Mouse (Mus musculus): ENCODE data around the gene Slc23a3.

The Slc23a3 gene

GRCm38 (mm10) chr1:75138448-75138847 lies 4.8 kb upstream of the Slc23a3 start:
- DNase-seq (ENCODE audit: low read depth, low spot score): no peak

DNA sequence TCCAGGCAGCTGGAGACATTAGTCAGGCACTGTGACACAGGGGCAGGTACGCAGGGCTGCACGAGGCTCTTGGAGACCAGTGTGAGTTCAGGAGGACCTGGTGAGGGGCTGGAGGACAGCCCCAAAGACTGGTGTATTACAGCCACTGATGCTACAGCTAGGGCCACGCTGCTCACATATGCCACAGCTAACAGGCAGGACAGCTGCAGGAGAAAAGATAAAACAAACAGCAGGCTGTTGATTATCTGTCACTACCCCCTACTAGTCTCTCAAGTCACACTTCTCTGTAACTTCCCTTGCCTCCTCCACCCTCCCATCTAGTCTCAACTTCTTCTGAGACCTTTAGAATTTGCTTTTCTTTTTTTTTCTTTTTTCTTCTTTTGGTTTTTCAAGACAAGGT lies 3.0 kb upstream of the Slc23a3 start:
- no peak for DNase-seq (ENCODE audit: low read depth, low spot score)

DNA sequence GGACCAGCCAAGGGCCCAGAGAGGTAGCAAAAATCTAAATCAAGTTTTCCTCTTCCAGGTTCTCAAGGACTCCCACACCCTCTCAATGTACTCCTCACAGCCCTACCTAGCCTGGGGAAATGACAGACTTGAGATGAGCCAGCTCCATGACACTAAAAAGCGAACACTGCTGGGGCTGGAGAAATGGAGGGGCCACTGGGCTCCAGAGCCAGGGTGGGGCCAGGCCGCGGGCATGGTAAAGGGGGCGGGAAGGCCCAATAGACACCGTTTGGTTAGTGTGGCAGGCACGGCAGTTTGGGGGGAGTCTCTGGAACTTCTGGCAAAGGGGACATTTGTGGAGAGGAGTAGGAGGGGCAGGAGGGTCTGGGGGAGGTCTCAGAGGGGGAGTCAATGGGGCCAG lies 2.6 kb upstream of the Slc23a3 start:
- no peak for DNase-seq (ENCODE audit: low read depth, low spot score)

DNA sequence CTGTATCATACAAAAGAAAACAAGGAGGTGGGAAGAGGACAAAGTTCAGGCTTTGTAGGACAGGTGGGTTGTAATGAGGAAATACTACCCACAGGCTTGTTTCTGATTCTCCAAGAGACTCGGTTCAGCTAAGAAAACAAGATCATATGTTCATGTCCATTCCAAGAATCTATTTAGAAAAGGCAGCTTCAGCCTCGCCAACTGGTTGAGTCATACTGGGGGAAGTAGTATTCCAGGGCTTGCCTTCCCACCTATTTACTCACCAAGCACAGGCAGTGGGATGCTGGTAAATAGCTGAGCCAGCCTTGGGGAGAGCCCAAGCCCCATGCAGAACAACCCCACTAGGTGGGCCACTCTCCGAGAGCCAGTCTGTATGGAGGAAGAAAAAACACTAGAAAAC lies 5.0 kb downstream of the Slc23a3 start:
- no peak for DNase-seq (ENCODE audit: low read depth, low spot score)

DNA sequence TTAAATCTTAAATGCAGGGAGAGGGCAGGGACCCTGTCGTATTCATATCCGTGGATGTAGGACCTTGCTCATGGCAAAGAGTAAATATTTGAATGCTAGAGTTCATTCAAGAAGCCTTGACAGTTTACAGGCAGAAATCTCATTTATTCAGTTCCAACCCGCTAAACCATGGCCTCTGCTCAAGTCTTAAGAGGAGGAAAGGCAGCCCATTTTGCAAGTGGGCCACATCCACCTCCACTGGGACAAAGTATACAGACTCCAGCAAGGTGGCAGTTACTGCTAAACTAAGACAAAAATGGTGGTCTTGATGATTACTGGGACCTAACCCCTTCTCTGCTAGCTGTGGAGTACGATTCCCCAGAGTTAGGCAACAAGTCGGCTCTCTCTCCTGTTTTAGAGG lies 8.3 kb downstream of the Slc23a3 start:
- no peak for DNase-seq (ENCODE audit: low read depth, low spot score)

- DNase-seq (ENCODE audit: low read depth, low spot score): peak; percentile 97
These were observed 9.1 kb downstream of the Slc23a3 start, which contains the start of gene Nhej1 for GRCm38 (mm10) chr1:75124346-75125321. Gene Nhej1, minus strand, starts transcription at chr1:75125200.

DNA sequence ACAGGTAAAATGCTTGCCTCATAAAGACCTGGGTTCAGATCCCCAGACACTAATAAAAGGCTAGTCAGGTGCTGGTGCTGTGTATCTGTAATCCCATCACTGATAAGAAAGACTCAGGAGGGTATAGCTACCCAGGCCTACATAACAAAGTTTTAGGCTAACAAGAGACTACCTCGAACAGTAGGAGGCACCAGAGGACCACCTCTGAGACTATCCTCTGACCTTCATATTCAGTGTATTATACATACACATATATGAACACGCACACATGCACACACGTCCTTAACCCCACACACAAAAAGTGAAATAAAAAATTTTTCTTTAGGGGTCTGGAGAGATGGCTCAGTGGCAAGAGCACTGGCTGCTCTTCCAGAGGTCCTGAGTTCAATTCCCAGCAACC lies 11.5 kb downstream of the Slc23a3 start:
- no peak for DNase-seq (ENCODE audit: low read depth, low spot score)
